Mouse (Mus musculus) midbrain, embryonic 14.5 days (tissue): ENCODE measurements at regions not wholly inside any gene's neighbourhood (a gene's known extent, or its start where the extent isn't known, plus 50 kb on each side); places are given as distances from the start of the nearest gene placed in this dataset.
"Not testable (repeated sequence)": the region's sequence is repeated elsewhere in the genome, so short reads cannot be mapped to it uniquely, and the experiment has no call there.

Source experiments
- ATAC-seq: fragments of 200-750 bp; cut with Nextera tagmentation; 2 replicates; pipeline ENCODE4 v1.8.0; 2017; ENCODE audit warnings: moderate number of reproducible peaks, moderate library complexity; ENCODE audit not compliant: low FRiP score, low TSS enrichment
- DNase-seq: peaks from one replicate; pipeline ENCODE4 v3.0.0-alpha.2; 2015
- H3K27ac ChIP-seq: fragments of 300-500 bp; sonication (generic); replicated peaks from 2 replicates; pipeline ENCODE4 v1.5.1; 2014; ENCODE audit warnings: mild to moderate bottlenecking, low read depth, low read length, moderate library complexity
- H3K27me3 ChIP-seq: fragments of 300-500 bp; sonication (generic); 2 replicates; pipeline ENCODE4 v1.6.1; 2014; ENCODE audit warnings: low read length, control low read depth, mixed read lengths; ENCODE audit not compliant: control insufficient read depth, insufficient read depth
- H3K36me3 ChIP-seq: fragments of 300-500 bp; sonication (generic); 2 replicates; pipeline ENCODE4 v1.6.1; 2014; ENCODE audit warnings: low read length, control low read depth; ENCODE audit not compliant: control insufficient read depth, insufficient read depth
- H3K4me1 ChIP-seq: fragments of 300-500 bp; sonication (generic); 2 replicates; pipeline ENCODE4 v1.6.1; 2014; ENCODE audit warnings: mild to moderate bottlenecking, antibody characterized with exemption, low read length, control low read depth; ENCODE audit not compliant: control insufficient read depth, insufficient read depth
- H3K4me2 ChIP-seq: fragments of 300-500 bp; sonication (generic); 2 replicates; pipeline ENCODE4 v1.6.1; 2014; ENCODE audit warnings: mild to moderate bottlenecking, low read length, moderate library complexity
- H3K4me3 ChIP-seq: fragments of 300-500 bp; sonication (generic); replicated peaks from 2 replicates; pipeline ENCODE4 v1.5.1; 2014; ENCODE audit warnings: low read depth, low read length
- H3K9ac ChIP-seq: fragments of 300-500 bp; sonication (generic); replicated peaks from 2 replicates; pipeline ENCODE4 v1.6.1; 2014; ENCODE audit warnings: mild to moderate bottlenecking, low read length, moderate library complexity
- H3K9me3 ChIP-seq: fragments of 300-500 bp; sonication (generic); 2 replicates; pipeline ENCODE4 v1.6.1; 2016; ENCODE audit warnings: low read length, control low read depth, mixed read lengths; ENCODE audit not compliant: control insufficient read depth
- WGBS: fragments of 180-500 bp; shearing (Covaris S2); extraction: QIAGEN DNeasy Blood & Tissue Kit; methylation state at CpG from one replicate; pipeline ENCODE4 v1.1.7; 2014; 5-methylcytosine and 5-hydroxymethylcytosine counted together

GRCm38 (mm10) chr1:181262496-181262895, 50.7 kb upstream of the Wdr26 start:
- Histone ChIP-seq H3K27me3 (no peaks in the 10 kb centered on the region), H3K9ac (no peak overlapping the region), H3K36me3 (no peaks in the 10 kb centered on the region), H3K4me2 (no peak overlapping the region), H3K9me3 (no peaks in the 10 kb centered on the region), H3K4me1 (0 out of 2 replicates have a peak, but pooled peaks cover 3% of the 10 kb centered on the region), H3K4me3 (no peak overlapping the region), H3K27ac (no peak overlapping the region)
- ATAC-seq (no peak), DNase-seq (no peak)
- 86% methylated on average over 3 of the region's 3 CpGs for WGBS

- no peak overlapping the region for H3K4me3 ChIP-seq
- no peak overlapping the region for H3K27ac ChIP-seq
- H3K4me2 ChIP-seq = no peak overlapping the region
- WGBS = 96% methylated on average over 10 of the region's 10 CpGs
- ATAC-seq (no peak), DNase-seq (no peak)
- no peak overlapping the region for H3K9ac ChIP-seq
- H3K9me3 ChIP-seq = no peaks in the 10 kb centered on the region
- no peaks in the 10 kb centered on the region for H3K27me3 ChIP-seq
- 0 out of 2 replicates have a peak, but pooled peaks cover 3% of the 10 kb centered on the region for H3K4me1 ChIP-seq
- no peaks in the 10 kb centered on the region for H3K36me3 ChIP-seq
Observed at GRCm38 (mm10) chr1:181263216-181263615, 51.4 kb upstream of the Wdr26 start.

GRCm38 (mm10) chr1:181270469-181270868, 58.7 kb upstream of the Wdr26 start:
- not testable (repeated sequence) for H3K4me2 ChIP-seq, H3K9ac ChIP-seq, H3K36me3 ChIP-seq, H3K9me3 ChIP-seq, H3K4me1 ChIP-seq, H3K4me3 ChIP-seq, H3K27ac ChIP-seq, DNase-seq, ATAC-seq, H3K27me3 ChIP-seq
- 98% methylated on average over 10 of the region's 15 CpGs for WGBS

DNA sequence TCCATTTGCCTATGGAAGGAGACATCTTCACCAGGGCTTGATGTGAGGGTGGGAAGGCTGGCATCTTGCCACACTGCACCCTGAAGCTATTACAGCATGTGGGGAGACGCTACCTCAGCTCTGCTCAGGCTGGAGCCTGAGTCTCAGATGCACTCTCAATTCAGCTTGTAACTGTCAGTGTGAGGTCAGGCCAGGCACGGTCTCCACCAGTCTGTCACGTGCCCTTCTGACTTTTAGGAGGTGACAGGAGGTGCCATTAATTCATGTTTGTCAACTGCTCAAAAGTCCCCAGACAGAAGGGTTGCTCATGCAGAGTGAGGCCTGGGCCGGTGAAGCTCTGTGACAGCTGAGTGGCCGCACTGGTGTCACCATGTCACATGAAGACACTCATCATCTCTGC, 59.4 kb upstream of the Wdr26 start:
- H3K4me1 ChIP-seq = no peaks in the 10 kb centered on the region
- H3K27me3 ChIP-seq = no peaks in the 10 kb centered on the region
- DNase-seq (no peak), ATAC-seq (no peak)
- H3K4me3 ChIP-seq = no peak overlapping the region
- WGBS = 85% methylated on average over 5 of the region's 5 CpGs
- no peak overlapping the region for H3K4me2 ChIP-seq
- H3K36me3 ChIP-seq = no peaks in the 10 kb centered on the region
- no peak overlapping the region for H3K27ac ChIP-seq
- no peaks in the 10 kb centered on the region for H3K9me3 ChIP-seq
- no peak overlapping the region for H3K9ac ChIP-seq

DNA sequence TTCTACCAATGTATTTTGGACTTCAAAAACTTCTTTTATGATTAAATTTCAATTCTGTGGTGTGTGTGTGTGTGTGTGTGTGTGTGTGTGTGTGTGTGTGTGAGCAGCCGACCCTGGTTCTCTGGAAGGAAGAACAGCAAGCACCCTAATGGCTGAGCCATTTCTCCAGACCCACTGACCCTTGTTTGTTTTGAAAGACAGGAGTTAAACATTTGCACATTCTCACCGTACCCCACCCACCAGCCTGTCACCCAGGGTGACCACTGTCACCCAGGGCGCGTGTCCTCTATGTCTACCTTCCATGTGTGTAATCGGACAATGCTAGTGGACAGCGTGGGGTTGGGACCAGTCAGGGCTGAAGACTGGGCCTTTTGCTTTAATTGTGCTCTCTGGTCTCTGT, 60.0 kb upstream of the Wdr26 start:
- no peaks in the 10 kb centered on the region for H3K27me3 ChIP-seq
- H3K9me3 ChIP-seq = no peaks in the 10 kb centered on the region
- H3K4me1 ChIP-seq = no peaks in the 10 kb centered on the region
- ATAC-seq = no peak
- 87% methylated on average over 6 of the region's 6 CpGs for WGBS
- no peak overlapping the region for H3K9ac ChIP-seq
- no peak overlapping the region for H3K4me3 ChIP-seq
- H3K27ac ChIP-seq = no peak overlapping the region
- DNase-seq = no peak
- H3K36me3 ChIP-seq = no peaks in the 10 kb centered on the region
- no peak overlapping the region for H3K4me2 ChIP-seq

DNA sequence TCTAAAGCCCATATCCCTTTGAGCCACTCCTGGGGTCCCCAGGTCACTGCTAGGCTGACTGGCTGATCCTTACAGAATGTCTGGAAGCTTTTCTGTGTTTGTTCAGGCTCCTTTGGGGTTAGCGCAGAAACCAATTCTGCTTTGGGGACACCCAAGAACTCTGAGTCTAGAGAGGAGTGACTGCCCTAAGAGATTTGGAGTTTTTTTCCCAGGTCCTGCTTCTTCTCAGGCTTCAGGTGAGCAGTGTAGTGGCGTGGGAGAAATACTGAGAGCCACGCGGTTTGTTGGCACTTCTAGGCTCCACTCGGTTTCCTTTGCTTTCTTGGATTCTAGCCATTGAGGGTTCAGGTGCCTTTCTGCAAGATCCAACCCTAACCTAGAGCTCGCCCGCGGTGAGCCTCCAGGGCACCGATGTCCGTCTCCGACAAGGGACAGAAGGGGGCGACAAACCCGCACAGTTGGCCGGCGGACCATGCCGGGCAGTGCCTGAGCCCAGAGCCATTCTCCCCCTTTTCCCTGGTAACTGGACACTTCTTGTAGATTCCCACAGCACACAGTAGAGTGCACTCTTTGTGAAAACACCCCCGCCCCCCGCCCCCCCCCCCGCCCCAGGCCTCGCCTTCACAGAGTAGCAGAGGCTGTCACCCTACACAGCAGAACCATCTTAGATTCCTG, 61.0 kb upstream of the Wdr26 start:
- peak; percentile 83; the same call in 1 of the 2 replicates for ATAC-seq
- Histone ChIP-seq H3K9me3 (no peaks in the 10 kb centered on the region), H3K36me3 (no peaks in the 10 kb centered on the region), H3K4me3 (no peak overlapping the region), H3K4me1 (no peaks in the 10 kb centered on the region), H3K27me3 (no peaks in the 10 kb centered on the region), H3K4me2 (0 out of 2 replicates have a peak overlapping the region, but pooled peaks have one; percentile 6), H3K9ac (no peak overlapping the region), H3K27ac (no peak overlapping the region)
- 5% methylated on average over 20 of the region's 20 CpGs for WGBS
- peak; percentile 88 for DNase-seq

- no peak for DNase-seq
- no peak overlapping the region for H3K4me2 ChIP-seq
- no peaks in the 10 kb centered on the region for H3K27me3 ChIP-seq
- H3K36me3 ChIP-seq = no peaks in the 10 kb centered on the region
- no peak overlapping the region for H3K4me3 ChIP-seq
- H3K27ac ChIP-seq = no peak overlapping the region
- 55% methylated on average over 8 of the region's 10 CpGs for WGBS
- H3K9ac ChIP-seq = no peak overlapping the region
- no peaks in the 10 kb centered on the region for H3K9me3 ChIP-seq
- no peaks in the 10 kb centered on the region for H3K4me1 ChIP-seq
- no peak for ATAC-seq
Observed at GRCm38 (mm10) chr1:181273540-181274204, 61.9 kb upstream of the Wdr26 start.

DNA sequence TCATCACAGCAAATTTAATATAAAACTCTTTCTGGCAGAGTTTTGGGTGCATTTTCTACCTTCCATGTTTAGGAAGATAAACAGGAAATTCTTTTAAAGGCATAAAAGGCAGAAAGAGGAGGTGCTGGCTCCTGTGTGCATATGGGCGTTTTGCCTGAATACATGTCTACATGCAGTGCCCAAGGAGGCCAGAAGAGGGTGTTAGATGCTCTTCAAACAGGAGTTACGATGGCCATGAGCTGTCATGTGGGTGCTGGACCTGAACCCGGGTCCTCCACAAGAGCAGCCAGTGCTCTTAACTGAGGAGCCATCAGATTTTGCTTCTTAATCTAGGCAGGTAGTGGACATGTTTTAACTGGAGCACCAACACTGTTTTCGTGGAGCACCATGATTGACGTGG, 69.0 kb upstream of the Wdr26 start:
- H3K9ac ChIP-seq = no peak overlapping the region
- no peak for DNase-seq
- H3K9me3 ChIP-seq = no peaks in the 10 kb centered on the region
- H3K4me1 ChIP-seq = no peaks in the 10 kb centered on the region
- no peak for ATAC-seq
- H3K4me3 ChIP-seq = no peak overlapping the region
- H3K27ac ChIP-seq = no peak overlapping the region
- no peaks in the 10 kb centered on the region for H3K36me3 ChIP-seq
- H3K27me3 ChIP-seq = no peaks in the 10 kb centered on the region
- H3K4me2 ChIP-seq = no peak overlapping the region
- WGBS = 83% methylated on average over 5 of the region's 5 CpGs

GRCm38 (mm10) chr1:181282986-181283385, 69.4 kb upstream of the Cnih3 start:
- not testable (repeated sequence) for DNase-seq, H3K4me2 ChIP-seq, H3K4me1 ChIP-seq, H3K4me3 ChIP-seq, H3K36me3 ChIP-seq, H3K27me3 ChIP-seq, H3K9me3 ChIP-seq, H3K9ac ChIP-seq, ATAC-seq, H3K27ac ChIP-seq
- 89% methylated on average over 8 of the region's 8 CpGs for WGBS
